Mouse (Mus musculus) midbrain, embryonic 11.5 days (tissue): ENCODE results near the gene Slc4a4. TPM values are rescaled to one million over a fixed set of nuclear protein-coding genes. Genes with fewer than 3 reads are reported as not detected.

Source experiments
- ATAC-seq: fragments of 200-750 bp; cut with Nextera tagmentation; 2 replicates; pipeline ENCODE4 v1.8.0; 2017; ENCODE audit warnings: moderate TSS enrichment, moderate library complexity; ENCODE audit not compliant: low FRiP score
- DNase-seq: peaks from one replicate; pipeline ENCODE4 v3.0.0; 2015; ENCODE audit warnings: low spot score; ENCODE audit errors: missing footprints
- H3K27ac ChIP-seq: fragments of 300-500 bp; sonication (generic); 2 replicates; pipeline ENCODE4 v1.5.1; 2014; ENCODE audit warnings: low read depth, low read length
- H3K27me3 ChIP-seq: fragments of 300-500 bp; sonication (generic); 2 replicates; pipeline ENCODE4 v1.6.1; 2014; ENCODE audit warnings: mild to moderate bottlenecking, low read length, moderate library complexity, mixed read lengths; ENCODE audit not compliant: control insufficient read depth, insufficient read depth
- H3K36me3 ChIP-seq: fragments of 300-500 bp; sonication (generic); 2 replicates; pipeline ENCODE4 v1.6.1; 2014; ENCODE audit warnings: mild to moderate bottlenecking, low read length, moderate library complexity, mixed read lengths; ENCODE audit not compliant: control insufficient read depth, insufficient read depth
- H3K4me1 ChIP-seq: fragments of 300-500 bp; sonication (generic); 2 replicates; pipeline ENCODE4 v1.6.1; 2014; ENCODE audit warnings: low read length; ENCODE audit not compliant: control insufficient read depth, insufficient read depth
- H3K4me2 ChIP-seq: fragments of 300-500 bp; sonication (generic); 2 replicates; pipeline ENCODE4 v1.6.1; 2014; ENCODE audit warnings: mild to moderate bottlenecking, moderate library complexity
- H3K4me3 ChIP-seq: fragments of 300-500 bp; sonication (generic); 2 replicates; pipeline ENCODE4 v1.5.1; 2014; ENCODE audit warnings: low read depth, low read length
- H3K9ac ChIP-seq: fragments of 300-500 bp; sonication (generic); 2 replicates; pipeline ENCODE4 v1.6.1; 2014; ENCODE audit warnings: low read length
- H3K9me3 ChIP-seq: fragments of 300-500 bp; sonication (generic); 2 replicates; pipeline ENCODE4 v1.6.1; 2016; ENCODE audit warnings: low read length; ENCODE audit not compliant: control insufficient read depth
- WGBS: fragments of 180-500 bp; shearing (Covaris S2); extraction: QIAGEN DNeasy Blood & Tissue Kit; methylation state at CpG from one replicate; pipeline ENCODE4 v1.1.7; 2014; 5-methylcytosine and 5-hydroxymethylcytosine counted together
- polyA plus RNA-seq: library from polyadenylated mRNA; unstranded; fragments of >200 nt; fragmentation: Nextera tagmentation; extraction: Ambion mirVana; gene quantifications from 2 replicates; pipeline ENCODE4 v1.2.1, GENCODE M21; 2014

Slc4a4 gene
- polyA plus RNA-seq = 1.6 and 2.2 TPM in 2 replicates

GRCm38 (mm10) chr5:88886668-88887555 lies at the start of gene Slc4a4:
Slc4a4 (plus strand) TSS chr5:88886818.
- Histone ChIP-seq H3K4me2 (peak within 1 kb of the TSS; percentile 88), H3K4me1 (peaks cover 8% of the 10 kb centered on the region), H3K9ac (peak within 1 kb of the TSS; percentile 78), H3K9me3 (no peaks in the 10 kb centered on the region), H3K27ac (no peak within 1 kb of the TSS; the same call in 1 of the 2 replicates), H3K36me3 (no peaks in the 10 kb centered on the region), H3K27me3 (peaks cover 7% of the 10 kb centered on the region; the same call in 1 of the 2 replicates), H3K4me3 (peak within 1 kb of the TSS; percentile 81)
- WGBS = under 1% methylated on average over 71 of the region's 119 CpGs
- peak; percentile 90 for ATAC-seq
- peak; percentile 96 for DNase-seq

- WGBS = 80% methylated on average over 5 of the region's 5 CpGs
- no peak for DNase-seq
Observed at GRCm38 (mm10) chr5:88840080-88840798, 46.4 kb upstream of the Slc4a4 start.

GRCm38 (mm10) chr5:88857311-88857710 lies 29.3 kb upstream of the Slc4a4 start:
- DNase-seq (no peak), ATAC-seq (no peak)
- H3K9ac ChIP-seq = no peak overlapping the region
- no peak overlapping the region for H3K27ac ChIP-seq
- no peak overlapping the region for H3K4me3 ChIP-seq
- WGBS = 97% methylated on average over 3 of the region's 3 CpGs
- H3K4me1 ChIP-seq = no peaks in the 10 kb centered on the region
- H3K36me3 ChIP-seq = no peaks in the 10 kb centered on the region
- no peaks in the 10 kb centered on the region for H3K27me3 ChIP-seq
- H3K9me3 ChIP-seq = no peaks in the 10 kb centered on the region
- no peak overlapping the region for H3K4me2 ChIP-seq

More at GRCm38 (mm10) chr5:88840080-88840798, 46.4 kb upstream of the Slc4a4 start:
- Histone ChIP-seq H3K36me3 (no peaks in the 10 kb centered on the region), H3K9me3 (no peaks in the 10 kb centered on the region), H3K27ac (no peak overlapping the region), H3K9ac (no peak overlapping the region), H3K4me1 (no peaks in the 10 kb centered on the region), H3K27me3 (no peaks in the 10 kb centered on the region), H3K4me2 (no peak overlapping the region), H3K4me3 (no peak overlapping the region)
- no peak for ATAC-seq

DNA sequence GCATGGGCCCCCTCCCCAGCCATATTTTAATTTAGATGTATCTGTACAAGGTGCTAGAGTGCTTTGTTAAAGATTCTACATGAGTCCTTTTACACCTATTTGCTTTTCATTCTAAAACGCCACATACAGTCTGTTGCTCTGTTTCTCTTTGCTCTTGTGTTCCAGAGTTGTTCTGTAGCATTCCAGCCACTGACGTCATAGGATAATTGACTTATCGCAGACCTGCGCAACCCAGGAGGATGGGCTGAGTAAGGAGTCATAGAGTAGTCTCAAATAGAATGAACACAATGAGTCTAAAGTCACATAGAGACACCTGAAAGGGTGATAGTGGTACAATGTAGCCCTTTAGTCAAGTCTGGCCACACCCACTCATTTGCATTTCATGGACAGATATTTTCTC lies 28.8 kb upstream of the Slc4a4 start:
- H3K4me2 ChIP-seq = no peak overlapping the region
- WGBS = 90% methylated on average over 4 of the region's 4 CpGs

DNA sequence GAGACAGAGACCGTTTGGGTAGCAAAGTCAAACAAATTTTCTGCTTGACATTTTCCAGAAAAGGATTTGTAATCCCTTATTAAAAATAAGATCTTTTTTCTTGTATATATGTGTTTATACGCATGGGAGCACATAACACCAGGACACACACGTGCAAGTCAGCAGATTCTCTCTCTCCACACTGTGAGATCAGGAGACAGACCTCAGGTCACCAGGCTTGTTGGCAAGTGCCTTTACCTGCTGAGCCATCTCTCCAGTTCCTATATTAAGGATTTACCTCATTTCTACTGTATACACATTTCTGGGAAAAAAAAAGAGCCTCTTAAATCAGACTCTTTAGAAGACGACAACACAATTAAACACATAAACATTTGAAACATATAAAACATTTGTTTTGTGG lies 28.4 kb upstream of the Slc4a4 start:
- no peak overlapping the region for H3K9ac ChIP-seq
- DNase-seq = no peak
- no peaks in the 10 kb centered on the region for H3K9me3 ChIP-seq
- 79% methylated on average over 4 of the region's 4 CpGs for WGBS
- no peaks in the 10 kb centered on the region for H3K27me3 ChIP-seq
- H3K4me2 ChIP-seq = no peak overlapping the region
- no peak overlapping the region for H3K27ac ChIP-seq
- H3K4me3 ChIP-seq = no peak overlapping the region
- H3K36me3 ChIP-seq = no peaks in the 10 kb centered on the region
- ATAC-seq = no peak
- H3K4me1 ChIP-seq = no peaks in the 10 kb centered on the region

More for the DNA sequence above, 28.8 kb upstream of the Slc4a4 start:
- Histone ChIP-seq H3K9me3 (no peaks in the 10 kb centered on the region), H3K27me3 (no peaks in the 10 kb centered on the region), H3K4me1 (no peaks in the 10 kb centered on the region), H3K36me3 (no peaks in the 10 kb centered on the region), H3K27ac (no peak overlapping the region), H3K4me3 (no peak overlapping the region), H3K9ac (no peak overlapping the region)
- ATAC-seq = no peak
- no peak for DNase-seq

- H3K27ac ChIP-seq = no peak overlapping the region
- 75% methylated on average over 3 of the region's 3 CpGs for WGBS
- H3K9ac ChIP-seq = no peak overlapping the region
- H3K9me3 ChIP-seq = no peaks in the 10 kb centered on the region
- no peaks in the 10 kb centered on the region for H3K27me3 ChIP-seq
- no peak overlapping the region for H3K4me2 ChIP-seq
- peak; percentile 63 for ATAC-seq
- no peak overlapping the region for H3K4me3 ChIP-seq
- no peaks in the 10 kb centered on the region for H3K36me3 ChIP-seq
- H3K4me1 ChIP-seq = no peaks in the 10 kb centered on the region
- DNase-seq = no peak
Observed at GRCm38 (mm10) chr5:88862163-88862562, 24.5 kb upstream of the Slc4a4 start.

DNA sequence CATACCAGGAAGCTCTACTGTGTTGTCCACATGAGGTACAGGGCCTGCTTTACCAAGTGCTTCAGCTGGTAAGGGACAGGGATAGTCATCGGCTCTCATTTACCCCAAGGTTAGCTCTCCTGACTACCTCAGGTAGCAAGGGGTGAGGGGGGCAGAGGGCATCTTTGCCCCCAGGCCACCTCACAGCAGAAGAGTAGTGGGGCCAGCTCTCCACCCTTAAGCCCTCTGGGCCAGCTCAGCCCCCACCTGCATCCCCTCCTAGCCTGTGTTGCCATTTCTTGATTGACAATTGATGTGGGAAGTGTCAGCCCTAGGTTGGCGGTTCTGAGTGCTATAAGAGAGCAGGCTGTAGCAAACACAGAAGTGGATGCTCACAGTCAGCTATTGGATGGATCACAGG lies 23.8 kb upstream of the Slc4a4 start:
- no peaks in the 10 kb centered on the region for H3K36me3 ChIP-seq
- H3K9ac ChIP-seq = no peak overlapping the region
- H3K4me1 ChIP-seq = no peaks in the 10 kb centered on the region
- WGBS = 94% methylated on average over 2 of the region's 2 CpGs
- H3K27ac ChIP-seq = no peak overlapping the region
- no peak overlapping the region for H3K4me2 ChIP-seq
- no peaks in the 10 kb centered on the region for H3K27me3 ChIP-seq
- H3K9me3 ChIP-seq = no peaks in the 10 kb centered on the region
- no peak for DNase-seq
- peak; percentile 38; the same call in 1 of the 2 replicates for ATAC-seq
- no peak overlapping the region for H3K4me3 ChIP-seq

DNA sequence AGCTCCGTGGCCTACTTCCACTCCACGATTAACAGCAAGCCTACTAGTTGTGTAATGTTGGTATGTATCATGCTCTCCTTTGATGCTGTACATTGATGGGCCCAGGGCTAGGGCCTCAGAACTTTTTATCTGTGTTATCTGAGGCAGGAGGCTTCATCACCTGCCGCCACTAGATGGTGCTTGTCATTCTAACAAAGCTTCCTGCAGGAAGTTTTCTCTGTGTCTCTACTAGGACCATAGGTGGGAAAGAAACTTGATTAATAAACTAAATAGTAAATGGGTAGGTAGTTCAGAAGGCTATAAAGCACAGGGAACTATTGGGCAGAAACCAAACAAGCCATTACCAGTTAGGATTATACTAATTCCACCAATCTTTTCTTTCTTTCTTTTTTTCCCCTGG lies 2.5 kb upstream of the Slc4a4 start:
- no peak overlapping the region for H3K9ac ChIP-seq
- ATAC-seq (no peak), DNase-seq (peak; percentile 82)
- no peak overlapping the region for H3K4me3 ChIP-seq
- H3K27me3 ChIP-seq = peaks cover 7% of the 10 kb centered on the region; the same call in 1 of the 2 replicates
- H3K4me2 ChIP-seq = no peak overlapping the region
- no peak overlapping the region for H3K27ac ChIP-seq
- H3K9me3 ChIP-seq = no peaks in the 10 kb centered on the region
- 24% methylated on average over 3 of the region's 3 CpGs for WGBS
- peaks cover 8% of the 10 kb centered on the region for H3K4me1 ChIP-seq
- no peaks in the 10 kb centered on the region for H3K36me3 ChIP-seq

GRCm38 (mm10) chr5:88885503-88885902 lies 1.1 kb upstream of the Slc4a4 start:
- no peak for ATAC-seq
- 87% methylated on average over 3 of the region's 3 CpGs for WGBS
- H3K4me1 ChIP-seq = peaks cover 8% of the 10 kb centered on the region
- no peak overlapping the region for H3K27ac ChIP-seq
- no peak overlapping the region for H3K4me3 ChIP-seq
- no peak overlapping the region for H3K9ac ChIP-seq
- H3K36me3 ChIP-seq = no peaks in the 10 kb centered on the region
- peaks cover 7% of the 10 kb centered on the region; the same call in 1 of the 2 replicates for H3K27me3 ChIP-seq
- H3K9me3 ChIP-seq = no peaks in the 10 kb centered on the region
- no peak for DNase-seq
- H3K4me2 ChIP-seq = no peak overlapping the region
